Mouse (Mus musculus) frontal cortex, postnatal 10 days (tissue): ENCODE data around the gene Aacs.
"Not testable (repeated sequence)": the region's sequence is repeated elsewhere in the genome, so short reads cannot be mapped to it uniquely, and the experiment has no call there.

Experiments used
- DNase-seq, 2 experiments: peaks; one replicate each; pipeline ENCODE4 v3.0.0; 2022; ENCODE audit warnings: low spot score in 2 of 2, mixed read lengths in 1 of 2

Aacs gene

DNA sequence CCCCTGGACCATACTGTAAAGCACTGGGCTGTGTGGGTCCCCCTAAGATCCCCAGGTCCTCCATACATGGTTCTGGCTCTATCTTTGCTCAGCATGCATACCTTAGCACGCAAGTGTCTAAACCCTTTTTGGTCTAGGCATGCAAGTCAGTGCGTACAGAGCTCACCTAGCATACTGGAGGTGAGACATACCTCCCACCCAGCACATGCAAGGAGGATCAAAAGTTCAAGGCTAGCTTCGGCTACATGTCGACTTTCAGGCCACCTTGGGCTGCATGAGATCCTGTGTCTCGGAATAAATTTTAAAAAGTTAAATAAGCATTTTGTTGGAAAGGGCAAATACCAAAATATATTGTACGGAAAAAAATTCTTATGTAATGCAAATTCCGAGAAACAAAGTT is 10.4 kb upstream of the Aacs start:
- no peak for DNase-seq

DNA sequence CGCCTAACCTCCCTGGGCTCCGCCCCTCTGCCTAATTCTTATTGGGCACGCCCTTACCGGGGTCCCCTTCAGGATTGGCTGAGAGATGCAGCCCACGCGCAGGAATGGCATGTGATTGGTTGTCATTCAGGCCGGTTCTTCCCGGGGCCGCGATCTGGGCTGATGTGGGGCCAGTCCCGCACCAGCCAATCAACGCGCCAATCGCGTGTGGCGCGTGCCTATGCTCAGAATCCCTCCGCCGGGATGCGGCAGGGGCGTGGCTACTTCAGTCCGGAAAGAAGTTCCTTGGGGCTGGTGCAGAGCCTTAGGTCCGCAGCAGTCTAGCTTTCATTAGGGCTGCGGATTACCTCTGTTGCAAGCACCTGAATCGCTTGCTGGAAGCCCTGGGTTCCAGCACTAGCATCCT is 9.9 kb upstream of the Aacs start:
- peak; percentile 96 to 97 for DNase-seq

DNA sequence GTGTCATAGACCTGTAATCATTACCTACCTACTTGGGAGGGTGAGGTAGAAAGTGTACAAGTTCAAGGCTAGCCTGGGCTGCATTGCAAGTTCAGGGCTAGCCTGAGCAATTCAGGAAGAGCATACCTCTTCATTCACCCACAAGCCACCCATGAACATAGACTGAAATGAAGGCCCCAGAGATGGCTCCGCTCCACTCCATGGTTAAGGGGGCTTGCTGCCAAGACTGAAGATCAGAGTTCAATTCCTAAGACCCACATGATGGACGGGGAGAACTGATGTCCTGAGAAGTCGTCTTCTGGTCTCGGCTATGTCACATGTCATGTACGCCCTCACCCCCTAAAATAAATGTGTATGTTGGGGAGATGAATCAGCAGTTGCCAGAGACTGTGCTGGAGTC is 9.1 kb upstream of the Aacs start:
- DNase-seq: no peak

DNA sequence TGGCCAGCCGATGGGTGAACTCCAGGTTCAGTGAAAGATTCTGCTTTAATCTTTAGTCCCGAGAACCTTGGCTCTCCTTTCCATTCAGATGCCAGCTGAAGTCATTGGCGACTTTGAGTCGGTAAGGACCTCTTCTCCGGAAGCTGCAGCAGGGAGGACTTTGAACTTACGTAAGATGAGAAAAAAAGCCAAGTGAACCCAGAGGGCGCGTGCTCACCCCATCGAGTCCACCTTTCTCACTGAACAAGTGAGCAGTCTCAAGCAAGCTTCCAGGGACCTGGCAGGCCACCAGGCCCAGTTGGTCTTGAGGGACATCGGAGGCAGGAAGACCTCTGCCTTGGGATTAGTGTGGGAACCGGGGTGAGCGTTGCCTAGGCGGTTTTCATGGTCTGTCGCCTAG is 8.4 kb upstream of the Aacs start:
- no peak for DNase-seq

DNA sequence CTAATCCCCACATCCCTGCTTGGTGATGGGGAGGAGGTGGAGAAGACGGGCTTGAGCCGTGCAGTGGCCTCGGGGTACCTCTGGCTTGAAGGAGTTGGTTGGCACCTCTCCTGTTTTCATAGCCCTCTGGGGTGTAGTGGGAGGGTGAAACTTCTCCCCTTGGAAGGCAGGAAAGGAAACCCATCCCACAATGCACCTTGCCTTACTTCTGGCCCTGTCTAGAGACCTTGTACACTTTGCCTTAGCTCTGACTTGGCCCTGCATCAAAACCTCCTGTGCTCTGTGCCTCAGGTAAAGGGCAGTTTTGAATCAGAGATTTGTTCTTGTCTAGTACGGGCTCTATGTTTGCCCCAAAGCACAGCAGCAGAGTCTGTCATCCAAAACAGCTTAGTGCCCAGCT is 4.9 kb upstream of the Aacs start:
- no peak for DNase-seq

DNA sequence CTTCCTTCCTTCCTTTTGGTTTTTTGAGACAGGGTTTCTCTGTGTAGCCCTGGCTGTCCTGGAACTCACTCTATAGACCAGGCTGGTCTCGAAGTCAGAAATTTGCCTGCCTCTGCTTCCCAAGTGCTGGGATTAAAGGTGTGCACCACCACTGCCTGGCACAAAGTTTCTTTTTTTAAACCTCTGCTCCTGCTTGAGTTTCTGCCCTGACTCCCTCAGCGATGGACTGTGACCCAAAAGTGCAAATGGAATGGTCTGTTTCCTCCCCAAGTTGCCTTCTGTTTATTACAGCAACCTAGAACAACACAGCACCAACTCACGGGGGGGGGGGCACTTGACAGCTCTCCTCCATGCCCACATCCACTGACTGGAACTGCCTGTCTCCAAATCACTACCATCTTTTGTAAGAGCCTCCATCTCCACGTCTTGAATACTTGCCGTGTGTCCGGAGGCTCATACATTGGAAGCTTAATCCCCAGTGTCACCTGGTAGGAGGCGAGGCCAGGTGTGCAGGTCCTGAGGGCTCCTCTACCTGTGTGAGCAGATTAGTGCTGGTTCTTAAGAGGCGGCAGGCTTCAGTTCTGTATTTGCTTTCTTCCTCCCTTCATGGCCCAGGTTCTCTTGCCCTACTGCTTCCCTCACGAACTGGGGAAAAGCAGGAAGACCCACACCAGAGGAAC is 2.7 kb upstream of the Aacs start:
- DNase-seq: no peak

DNA sequence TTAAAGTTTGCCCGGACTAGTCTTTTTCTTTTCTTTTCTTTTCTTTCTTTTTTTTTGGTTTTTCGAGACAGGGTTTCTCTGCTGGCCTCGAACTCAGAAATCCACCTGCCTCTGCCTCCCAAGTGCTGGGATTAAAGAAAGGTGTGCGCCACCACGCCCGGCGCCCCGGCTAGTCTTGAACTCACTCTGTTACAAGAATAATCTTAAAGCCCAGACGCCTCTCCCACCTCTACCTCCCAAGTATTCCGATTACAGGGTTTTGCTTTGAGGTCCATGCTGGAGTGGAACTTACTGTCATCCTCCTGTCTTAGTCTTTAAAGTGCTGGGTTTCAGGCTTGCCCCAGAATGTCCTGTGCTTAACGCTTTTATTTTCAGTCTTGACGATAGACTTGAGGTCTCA is 584 bp upstream of the Aacs start:
- no peak for DNase-seq

DNA sequence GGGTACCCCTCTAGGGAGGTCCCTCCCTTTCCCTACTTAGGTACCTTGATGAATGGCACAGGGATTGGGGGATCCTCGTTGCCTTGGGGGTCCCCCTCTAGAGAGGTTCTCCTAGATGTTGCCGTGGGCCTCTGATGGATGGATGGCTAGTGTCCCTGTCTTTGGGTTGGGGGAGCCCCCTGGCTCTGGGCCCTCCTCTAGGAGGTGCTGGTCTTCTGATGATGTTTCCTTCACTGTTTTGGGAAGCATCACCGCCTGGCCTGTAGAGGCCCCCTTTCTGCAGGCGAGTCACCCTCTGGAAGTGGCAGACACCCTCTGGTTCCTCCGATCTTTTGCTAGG is 642 bp downstream of the Aacs start:
- peak; percentile 52 to 65 for DNase-seq

DNA sequence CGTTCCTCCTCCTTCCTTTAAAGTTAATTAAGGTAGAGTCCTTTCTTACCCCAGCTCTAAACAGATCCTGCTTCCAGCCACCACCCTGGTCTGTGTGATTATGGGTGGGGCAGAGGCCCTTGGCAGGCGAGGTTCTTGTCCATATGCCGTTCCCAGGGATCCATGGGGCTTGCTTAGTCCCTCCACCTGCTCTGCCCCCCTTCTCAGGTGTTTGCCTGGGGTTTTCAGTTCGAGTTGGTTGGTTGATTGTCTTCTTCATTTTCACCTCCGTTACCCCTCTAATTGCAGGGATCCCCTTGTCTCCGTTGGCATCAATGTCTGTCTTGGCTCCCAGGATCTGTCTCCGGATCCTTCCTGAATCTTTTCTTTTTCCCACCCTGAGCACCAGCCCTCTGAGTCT is 1.2 kb downstream of the Aacs start:
- no peak for DNase-seq

DNA sequence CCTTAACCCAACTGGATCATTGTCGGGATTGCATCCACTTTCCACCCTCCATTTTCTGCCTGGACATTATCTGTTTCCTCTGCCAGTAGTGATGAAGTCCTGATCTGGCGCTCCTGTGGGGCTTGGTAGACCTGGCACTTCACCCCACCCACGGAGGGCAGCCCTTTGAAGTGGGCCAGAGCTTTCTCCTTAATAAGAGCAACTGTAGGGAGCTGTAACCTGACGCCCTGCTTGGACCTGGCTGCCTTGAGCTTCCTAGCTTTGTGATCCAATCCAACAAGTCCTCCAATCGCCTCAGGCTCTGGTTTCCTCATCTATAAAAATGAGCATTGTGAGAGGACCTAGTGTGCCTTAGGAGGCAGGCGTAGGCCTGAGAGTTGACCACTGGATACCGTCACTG is 1.9 kb downstream of the Aacs start:
- DNase-seq: no peak

DNA sequence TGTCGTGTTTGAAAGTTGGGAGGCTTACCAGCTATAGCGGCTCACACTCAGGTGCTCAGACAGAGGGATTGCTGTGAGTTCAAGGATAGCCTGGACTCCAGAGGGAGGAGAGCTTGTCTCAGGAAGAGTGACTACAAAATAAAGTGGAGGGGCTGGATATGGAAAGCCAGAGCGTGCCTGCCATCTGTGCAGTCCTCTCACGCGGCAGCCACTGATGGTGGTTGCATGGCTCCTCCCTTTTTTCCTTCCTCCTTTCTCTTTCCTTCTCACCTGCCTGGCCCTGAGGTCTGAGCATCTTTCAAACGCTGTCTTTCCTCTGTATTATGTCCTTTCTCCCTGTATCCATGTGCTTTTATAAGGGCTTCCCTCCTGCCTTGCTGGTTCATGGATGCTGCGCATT is 2.4 kb downstream of the Aacs start:
- DNase-seq: no peak

DNA sequence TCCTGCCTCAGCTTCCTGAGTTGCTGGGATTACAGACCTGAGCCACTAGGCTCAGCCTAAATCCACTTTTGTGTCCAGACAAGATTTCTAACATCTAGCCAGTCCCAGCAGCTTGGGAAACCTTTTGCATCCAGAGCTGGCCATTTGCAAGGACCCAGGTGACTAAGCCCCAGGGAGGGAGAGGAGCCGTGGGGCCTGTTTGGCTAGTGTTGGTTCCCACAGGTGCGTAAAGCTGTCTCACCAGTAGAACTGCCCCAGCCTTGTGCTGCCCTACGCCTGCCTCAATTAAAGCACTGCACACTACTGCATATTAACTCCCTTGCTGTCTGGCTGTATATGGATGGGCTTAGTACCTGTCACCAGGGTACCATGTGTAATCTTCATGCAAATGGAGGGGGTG is 3.8 kb downstream of the Aacs start:
- DNase-seq: no peak

DNA sequence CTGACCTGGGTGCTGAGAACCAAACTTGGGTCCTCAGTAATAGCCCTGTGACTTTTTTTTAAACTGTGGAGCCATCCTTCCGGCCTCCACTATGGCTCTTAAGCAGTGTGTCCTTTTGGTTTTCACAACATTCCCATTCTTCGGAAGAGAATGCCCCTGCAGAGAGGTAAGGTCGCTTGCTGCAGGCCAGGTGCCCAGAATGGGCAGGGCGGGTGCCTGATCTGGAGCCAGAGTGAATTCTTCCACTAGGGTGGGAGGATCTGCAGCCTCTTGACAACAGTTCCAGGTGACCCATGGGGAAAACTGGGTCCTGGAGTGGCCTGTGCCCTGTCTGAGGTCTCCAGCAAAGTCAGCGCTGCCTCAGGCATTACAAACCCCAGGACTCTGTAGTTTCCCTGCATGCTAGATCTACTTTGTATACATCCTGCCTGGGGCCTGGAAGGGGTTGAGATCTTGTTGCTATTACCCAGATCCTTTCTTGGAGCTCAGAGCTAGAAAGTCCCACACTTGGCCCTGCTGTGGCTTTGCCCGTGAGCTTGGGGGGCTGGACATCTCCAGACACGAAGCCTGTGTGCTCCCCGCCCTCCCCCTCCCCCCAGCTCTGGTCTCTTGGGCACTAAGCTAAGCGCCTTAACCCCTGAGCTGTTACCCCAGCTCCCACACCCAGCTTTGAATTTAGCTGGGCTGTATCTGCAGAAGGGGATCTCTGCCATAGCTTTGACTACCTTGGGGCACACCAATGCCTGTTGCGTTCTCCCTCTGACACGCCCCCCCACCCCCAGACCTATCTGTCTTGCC is 5.0 kb downstream of the Aacs start:
- DNase-seq: no peak

DNA sequence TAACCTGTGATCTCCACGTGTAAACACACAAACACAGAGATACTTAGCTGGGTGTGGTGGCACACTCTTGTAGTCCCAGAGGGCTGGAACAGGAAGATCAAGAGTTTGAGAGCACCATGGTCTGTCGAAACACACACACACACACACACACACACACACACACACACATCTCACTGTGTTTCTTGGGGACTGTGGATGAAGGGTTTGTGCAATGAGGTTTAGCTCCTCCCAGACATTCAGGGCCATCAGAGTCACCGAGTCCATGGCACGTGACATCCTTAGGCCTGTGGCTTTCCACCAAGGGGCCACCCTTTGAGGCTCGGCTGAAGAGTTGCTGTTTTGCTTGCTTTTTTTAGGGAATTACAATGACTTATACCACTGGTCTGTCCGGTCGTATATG is 6.9 kb downstream of the Aacs start:
- DNase-seq: no peak

DNA sequence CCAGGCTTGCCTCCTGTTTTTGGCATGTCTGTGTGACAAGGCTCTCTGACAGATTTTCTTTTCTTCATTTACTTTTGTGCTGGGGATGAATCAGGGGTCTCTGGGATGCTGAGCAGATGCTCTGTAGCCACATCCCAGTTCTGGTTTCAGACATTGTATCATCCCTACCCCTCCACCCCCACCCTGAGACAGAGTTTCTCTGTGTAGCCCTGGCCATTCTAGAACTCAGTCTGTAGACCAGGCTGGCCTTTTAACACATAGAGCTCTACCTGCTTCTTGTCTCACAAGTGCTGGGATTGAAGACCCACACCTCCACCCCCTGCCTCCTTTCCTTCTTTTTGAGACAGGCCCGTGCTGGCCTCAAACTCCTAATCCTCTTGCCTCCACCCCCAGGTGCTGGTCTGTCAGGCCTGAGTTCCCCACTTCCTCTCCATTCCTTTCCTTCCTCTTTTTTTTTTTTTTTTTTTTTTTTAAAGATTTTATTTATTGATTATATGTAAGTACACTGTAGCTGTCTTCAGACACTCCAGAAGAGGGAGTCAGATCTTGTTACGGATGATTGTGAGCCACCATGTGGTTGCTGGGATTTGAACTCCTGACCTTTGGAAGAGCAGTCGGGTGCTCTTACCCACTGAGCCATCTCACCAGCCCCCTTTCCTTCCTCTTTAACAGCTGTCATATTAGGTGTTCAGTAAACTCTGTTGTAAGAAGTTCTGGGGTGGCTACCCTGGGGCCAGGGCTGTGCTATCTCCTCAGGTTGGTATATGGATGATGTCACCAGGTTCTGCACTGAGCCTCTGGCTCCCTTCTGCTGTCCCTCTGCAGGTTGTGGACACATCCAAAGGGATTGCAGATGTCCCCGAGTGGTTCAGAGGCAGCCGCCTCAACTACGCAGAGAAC is 8.3 kb downstream of the Aacs start:
- DNase-seq: no peak

DNA sequence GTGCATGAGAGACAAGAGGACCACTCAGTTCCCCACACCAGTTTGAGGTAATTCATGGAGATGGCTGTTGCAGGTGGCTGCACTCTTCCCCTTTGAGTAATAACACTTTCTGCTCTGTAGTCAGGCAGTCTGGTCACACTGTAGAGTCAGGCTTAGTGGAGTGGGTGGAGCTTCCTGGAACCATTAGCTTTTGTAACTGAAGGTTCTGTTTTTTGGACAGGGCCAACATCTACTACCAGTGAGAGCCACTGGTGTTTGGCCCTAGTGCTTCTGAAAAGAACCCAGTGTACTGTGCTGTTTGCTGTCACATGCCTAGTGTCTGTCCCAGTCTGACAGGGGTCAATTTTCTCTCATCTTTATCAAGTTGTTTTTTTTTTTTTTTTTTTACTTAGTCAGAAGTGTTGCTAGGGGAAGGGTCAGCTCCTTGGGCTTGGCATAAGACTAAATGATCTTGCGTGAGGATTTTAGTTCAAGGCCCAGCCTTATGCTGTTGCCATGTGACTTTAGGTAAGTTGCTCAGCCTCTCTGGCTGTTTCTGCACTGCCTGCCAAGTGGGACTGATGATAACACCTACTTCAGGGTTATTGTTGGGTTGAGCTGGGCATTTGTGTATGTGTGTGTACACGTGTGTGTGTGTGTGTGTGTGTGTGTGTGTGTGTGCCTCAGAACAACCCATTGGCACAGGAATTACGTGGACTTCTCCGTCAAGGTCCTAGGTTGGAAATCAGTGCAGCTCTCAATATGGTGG is 9.6 kb downstream of the Aacs start:
- no peak for DNase-seq

DNA sequence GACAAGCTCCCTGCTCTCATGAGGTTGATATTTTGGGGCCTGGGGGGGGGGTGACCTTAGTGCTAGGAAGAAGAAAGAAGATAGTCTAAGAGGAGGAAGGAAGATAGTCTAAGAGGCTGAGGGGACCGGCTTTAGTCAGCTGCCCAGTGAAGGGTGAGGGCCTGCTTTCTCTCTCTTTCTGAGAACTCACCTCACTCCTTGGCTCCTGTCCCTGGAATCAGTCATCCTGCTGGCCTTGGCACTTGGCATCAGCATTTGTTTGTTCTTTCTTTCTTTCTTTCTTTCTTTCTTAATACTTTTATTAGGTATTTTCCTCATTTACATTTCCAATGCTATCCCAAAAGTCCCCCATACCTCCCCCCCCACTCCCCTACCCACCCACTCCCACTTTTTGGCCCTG is 10.5 kb downstream of the Aacs start:
- no peak for DNase-seq

DNA sequence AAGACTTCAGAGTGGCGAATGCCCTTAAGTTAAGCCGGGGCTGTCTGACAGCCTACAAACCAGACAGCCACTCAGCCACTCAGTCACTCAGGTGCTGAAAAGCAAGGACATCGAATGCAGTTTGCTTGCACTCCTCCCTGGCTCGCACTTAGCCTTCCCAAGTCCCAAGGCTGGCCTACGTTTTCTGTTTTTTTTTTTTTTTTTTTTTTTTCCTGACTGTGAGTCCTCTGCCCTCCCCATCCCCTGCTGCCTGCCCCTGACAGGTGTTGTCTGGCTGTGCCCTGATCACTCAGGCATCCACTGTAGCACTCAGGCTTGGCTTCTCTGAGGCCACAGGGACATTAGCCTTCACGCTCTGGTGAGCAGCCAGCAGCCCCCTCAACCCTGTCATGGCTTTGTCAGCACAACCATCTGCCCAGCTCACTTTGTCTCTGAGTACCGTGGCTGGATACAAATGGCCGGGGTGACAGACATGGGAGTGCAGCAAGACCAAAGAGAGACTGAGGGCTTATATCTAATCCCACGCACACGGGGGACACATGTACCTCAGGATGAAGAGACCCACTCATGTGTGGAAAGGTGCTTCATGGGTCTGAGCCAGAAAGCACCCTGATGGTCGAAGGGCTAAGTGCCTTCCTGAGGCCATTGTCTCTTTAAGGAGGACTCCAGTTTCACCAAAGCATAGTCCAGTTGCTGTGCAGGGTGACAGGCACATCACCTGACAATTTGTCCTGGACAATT is 11.9 kb downstream of the Aacs start:
- DNase-seq: no peak

DNA sequence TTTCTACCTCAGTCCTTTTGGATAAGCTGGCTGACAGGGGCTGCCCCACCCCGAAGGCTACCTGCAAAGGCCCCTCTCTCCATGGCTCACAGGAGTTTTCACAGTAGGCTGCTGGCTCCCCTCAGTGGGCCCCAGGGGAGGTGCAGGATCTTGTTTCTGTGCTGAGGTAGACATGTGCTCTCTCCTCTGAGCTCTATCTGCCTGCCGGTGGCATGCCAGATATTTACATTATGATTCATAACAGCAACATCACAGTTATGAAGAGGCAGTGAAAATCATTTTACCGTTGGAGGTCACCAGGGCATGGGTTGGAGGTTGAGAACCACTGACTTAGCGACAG is 12.5 kb downstream of the Aacs start:
- no peak for DNase-seq

DNA sequence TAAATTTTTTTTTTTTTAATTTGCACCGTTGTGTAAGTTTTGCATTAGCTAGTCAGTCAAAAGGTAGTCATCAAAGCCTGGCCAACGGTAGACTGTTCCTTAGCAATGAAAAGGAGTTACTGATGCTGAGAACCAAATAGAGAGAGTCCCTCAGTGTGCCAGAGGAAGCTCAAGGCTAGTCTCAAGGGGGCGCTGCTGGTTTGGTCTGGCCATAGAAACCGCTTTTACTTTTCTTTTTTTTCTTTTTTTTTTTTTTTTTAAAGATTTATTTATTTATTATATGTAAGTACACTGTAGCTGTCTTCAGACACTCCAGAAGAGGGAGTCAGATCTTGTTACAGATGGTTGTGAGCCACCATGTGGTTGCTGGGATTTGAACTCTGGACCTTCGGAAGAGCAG is 13.3 kb downstream of the Aacs start:
- not testable (repeated sequence) for DNase-seq

DNA sequence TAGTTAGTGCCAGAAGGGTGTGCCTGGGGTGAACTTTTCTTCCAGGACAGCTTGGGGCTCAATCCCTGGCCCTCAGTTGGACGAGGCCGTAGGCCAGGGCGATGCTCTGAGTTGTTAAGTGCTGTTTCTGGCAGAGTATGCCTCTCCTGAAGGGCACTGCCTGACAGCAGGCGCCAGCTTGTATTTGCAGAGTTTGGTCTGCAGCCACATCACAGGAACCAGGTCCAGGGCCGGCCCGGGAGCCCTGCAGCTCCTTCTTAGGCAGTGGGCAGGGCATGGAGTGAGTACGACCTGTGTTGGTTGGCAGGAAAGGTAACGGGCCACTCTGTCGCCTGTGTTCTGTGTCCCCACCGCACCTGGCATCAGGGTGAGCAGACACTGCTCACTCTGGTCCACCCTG is 15.5 kb downstream of the Aacs start:
- DNase-seq: no peak
